Comparison of ENCODE assay signal across 20 mouse cellular contexts in genomic region chr9:111800869-111801268, GRCm38 (mm10).
"Had no signal": no experiment of that assay in that cellular context is flagged by ENCODE, and none has a peak within 500 bp of the region (broad histone marks: within the 10 kb centered on the region; RNA-seq: fewer than 3 reads in every experiment).

No protein-coding gene starts in this region.

- H3K9me3 ChIP-seq: kidney, embryonic 15.5 days; limb, embryonic 12.5 days; limb, embryonic 15.5 days; midbrain, embryonic 12.5 days; midbrain, embryonic 15.5 days; stomach, embryonic 15.5 days had no signal

- H3K9ac ChIP-seq: kidney, embryonic 15.5 days; limb, embryonic 12.5 days; limb, embryonic 15.5 days; liver, embryonic 13.5 days; midbrain, embryonic 12.5 days; midbrain, embryonic 15.5 days; stomach, embryonic 15.5 days had no signal

- H3K27ac ChIP-seq: kidney, embryonic 15.5 days; limb, embryonic 12.5 days; limb, embryonic 15.5 days; liver, embryonic 13.5 days; midbrain, embryonic 12.5 days; midbrain, embryonic 15.5 days; stomach, embryonic 15.5 days had no signal

- H3K36me3 ChIP-seq: kidney, embryonic 15.5 days; limb, embryonic 12.5 days; limb, embryonic 15.5 days; liver, embryonic 13.5 days; midbrain, embryonic 12.5 days; midbrain, embryonic 15.5 days; stomach, embryonic 15.5 days had no signal

- H3K27me3 ChIP-seq: kidney, embryonic 15.5 days; limb, embryonic 12.5 days; limb, embryonic 15.5 days; liver, embryonic 13.5 days; midbrain, embryonic 12.5 days; midbrain, embryonic 15.5 days; stomach, embryonic 15.5 days had no signal

- ATAC-seq: midbrain, embryonic 15.5 days had no signal

- DNase-seq: kidney, adult 11 months; kidney, adult 8-10 months; kidney, postnatal 10 days; kidney, postnatal 4 days; left cerebral cortex, postnatal 4 days; liver, embryonic 13.5 days; lung, adult 2 months; lung, postnatal 14 days; lung, postnatal 4 days; right cerebral cortex, adult 18-20 months; right cerebral cortex, postnatal 14 days; right cerebral cortex, postnatal 4 days; thymus, postnatal 25 days had no signal

- H3K4me1 ChIP-seq: kidney, embryonic 15.5 days; limb, embryonic 12.5 days; limb, embryonic 15.5 days; liver, embryonic 13.5 days; midbrain, embryonic 12.5 days; midbrain, embryonic 15.5 days; stomach, embryonic 15.5 days had no signal

- H3K4me3 ChIP-seq: kidney, embryonic 15.5 days; limb, embryonic 12.5 days; limb, embryonic 15.5 days; liver, embryonic 13.5 days; midbrain, embryonic 12.5 days; midbrain, embryonic 15.5 days; myocyte; stomach, embryonic 15.5 days had no signal

- H3K4me2 ChIP-seq: kidney, embryonic 15.5 days; limb, embryonic 12.5 days; limb, embryonic 15.5 days; liver, embryonic 13.5 days; midbrain, embryonic 12.5 days; midbrain, embryonic 15.5 days; stomach, embryonic 15.5 days had no signal
